20 mouse cellular contexts compared by ENCODE assay signal in genomic region chr6:113695203-113695602, GRCm38 (mm10). TPM values are rescaled to one million over a fixed set of nuclear protein-coding genes. Genes with fewer than 3 reads are reported as not detected.
DNase-seq lines count a peak whose midpoint lies in the region; ATAC-seq and TF ChIP-seq lines count a peak whose summit lies in the region.
"Had no signal": no experiment of that assay in that cellular context is flagged by ENCODE, and none has a peak within 500 bp of the region (broad histone marks: within the 10 kb centered on the region; RNA-seq: fewer than 3 reads in every experiment).

No protein-coding gene starts in this region.

- H3K4me3 ChIP-seq in liver, adult 2 months (ENCODE audit: insufficient read depth, low read depth, low read length) = no peak overlapping the region
- no peak overlapping the region for H3K4me3 ChIP-seq in bone marrow, adult 2 months (replicated peaks; ENCODE audit: control insufficient read depth, low read depth, low read length)
- H3K4me3 ChIP-seq in liver, embryonic 11.5 days (ENCODE audit: low read depth, low read length) = no peak overlapping the region
- no peak overlapping the region for H3K4me3 ChIP-seq in myocyte
- H3K4me3 ChIP-seq: forebrain, embryonic 13.5 days; hindbrain, embryonic 15.5 days; kidney, embryonic 15.5 days; lung, embryonic 15.5 days; neural tube, embryonic 12.5 days had no signal

- WGBS in liver, adult 2 months = 22% methylated on average over 1 of the region's 1 CpGs
- WGBS in bone marrow, adult 2 months = 49% methylated on average over 1 of the region's 1 CpGs
- WGBS in liver, embryonic 11.5 days = 33% methylated on average over 1 of the region's 1 CpGs

- peaks cover 16% of the 10 kb centered on the region for H3K36me3 ChIP-seq in liver, adult 2 months (ENCODE audit: control insufficient read depth, insufficient read depth, low read length)
- peaks cover 4% of the 10 kb centered on the region; the same call in 1 of the 2 replicates for H3K36me3 ChIP-seq in liver, embryonic 11.5 days (ENCODE audit: control insufficient read depth, insufficient read depth, low read length)
- H3K36me3 ChIP-seq in myocyte (ENCODE audit: control insufficient read depth, insufficient read depth) = no peaks in the 10 kb centered on the region

- ATAC-seq in liver, embryonic 11.5 days (replicated peaks; ENCODE audit: low FRiP score) = no peak
- ATAC-seq: forebrain, embryonic 13.5 days had no signal

- no peaks in the 10 kb centered on the region for H3K27me3 ChIP-seq in liver, adult 2 months (ENCODE audit: control insufficient read depth, insufficient read depth, low read length)
- no peaks in the 10 kb centered on the region for H3K27me3 ChIP-seq in liver, embryonic 11.5 days (replicated peaks; ENCODE audit: control insufficient read depth, insufficient read depth, low read length)
- no peaks in the 10 kb centered on the region for H3K27me3 ChIP-seq in myocyte (ENCODE audit: control insufficient read depth, insufficient read depth, insufficient read length)
- H3K27me3 ChIP-seq: forebrain, embryonic 13.5 days; heart, embryonic 13.5 days; hindbrain, embryonic 15.5 days; kidney, embryonic 15.5 days; lung, embryonic 15.5 days; megakaryocyte, embryonic 14.5 days; neural tube, embryonic 12.5 days had no signal

- H3K27ac ChIP-seq in liver, adult 2 months (replicated peaks; ENCODE audit: insufficient read depth, low read depth, low read length) = peak overlapping the region; percentile 86; the same call in 1 of the 2 replicates
- H3K27ac ChIP-seq in bone marrow, adult 2 months (ENCODE audit: control insufficient read depth, insufficient read depth, low read depth, low read length, poor library complexity) = 0 out of 2 replicates have a peak overlapping the region, but pooled peaks have one; percentile 28
- peak overlapping the region; percentile 97; the same call in 1 of the 2 replicates for H3K27ac ChIP-seq in liver, embryonic 11.5 days (ENCODE audit: low read depth, low read length)
- H3K27ac ChIP-seq: forebrain, embryonic 13.5 days; hindbrain, embryonic 15.5 days; neural tube, embryonic 12.5 days had no signal

- no peaks in the 10 kb centered on the region for H3K9me3 ChIP-seq in liver, embryonic 11.5 days (ENCODE audit: control insufficient read depth, low read length)
- H3K9me3 ChIP-seq: forebrain, embryonic 13.5 days; heart, embryonic 13.5 days; hindbrain, embryonic 15.5 days; kidney, embryonic 15.5 days; lung, embryonic 15.5 days; megakaryocyte, embryonic 14.5 days; neural tube, embryonic 12.5 days had no signal

- H3K4me1 ChIP-seq in liver, adult 2 months (ENCODE audit: control insufficient read depth, insufficient read depth, low read length) = peaks cover 16% of the 10 kb centered on the region
- H3K4me1 ChIP-seq in bone marrow, adult 2 months (ENCODE audit: control insufficient read depth, insufficient read depth, low read length) = peaks cover 10% of the 10 kb centered on the region
- peaks cover 54% of the 10 kb centered on the region for H3K4me1 ChIP-seq in liver, embryonic 11.5 days (replicated peaks; ENCODE audit: control insufficient read depth, insufficient read depth, low read length)

- H3K79me2 ChIP-seq in liver, adult 2 months (ENCODE audit: control insufficient read depth, insufficient read depth, low read length) = peaks cover 17% of the 10 kb centered on the region; the same call in 1 of the 2 replicates
- H3K79me2 ChIP-seq in myocyte (ENCODE audit: control insufficient read depth, insufficient read depth) = peaks cover 51% of the 10 kb centered on the region

- DNase-seq in liver, adult 2 months (ENCODE audit: extremely low read depth, low read depth, low spot score) = no peak
- no peak for DNase-seq in liver
- DNase-seq in liver, embryonic 11.5 days (ENCODE audit: low spot score) = no peak
- DNase-seq in embryo, embryonic 10 days (ENCODE audit: low spot score) = no peak
- DNase-seq in embryo, embryonic 11 days = no peak
- DNase-seq: cerebellum, adult 2 months; heart, postnatal 36 days; spleen, adult 18-20 months had no signal

- no peak for TF ChIP-seq POLR2A in liver, adult 2 months (IDR thresholded peaks at IDR 0.05; ENCODE audit: extremely low read depth, insufficient read depth, low read length)
- no peak for TF ChIP-seq POLR2A in bone marrow, adult 2 months (IDR thresholded peaks at IDR 0.05; ENCODE audit: borderline replicate concordance, control insufficient read depth, low read depth, low read length)
- TF ChIP-seq POLR2A in myocyte (IDR thresholded peaks at IDR 0.05; ENCODE audit: insufficient read length, low read depth) = no peak

- no peak for TF ChIP-seq CTCF in liver, adult 2 months (IDR thresholded peaks at IDR 0.05; ENCODE audit: low read depth, low read length)
- no peak for TF ChIP-seq CTCF in bone marrow, adult 2 months (IDR thresholded peaks at IDR 0.05; ENCODE audit: control insufficient read depth, insufficient read depth, low read length)

- no peak overlapping the region for H3K9ac ChIP-seq in liver, adult 2 months (ENCODE audit: low read depth, low read length)
- no peak overlapping the region; the same call in 1 of the 2 replicates for H3K9ac ChIP-seq in liver, embryonic 11.5 days (ENCODE audit: low read depth, low read length)
- H3K9ac ChIP-seq: forebrain, embryonic 13.5 days; kidney, embryonic 15.5 days; lung, embryonic 15.5 days had no signal

- peak overlapping the region; percentile 98; the same call in 1 of the 2 replicates for H3K4me2 ChIP-seq in liver, embryonic 11.5 days
- H3K4me2 ChIP-seq in myocyte (ENCODE audit: low read depth) = peak overlapping the region; percentile 85
- H3K4me2 ChIP-seq: forebrain, embryonic 13.5 days; kidney, embryonic 15.5 days had no signal

- no peak overlapping the region for H3ac ChIP-seq in myocyte (ENCODE audit: control insufficient read depth, insufficient read length)

TF ChIP-seq in myocyte, 11 proteins besides CTCF, POLR2A, EP300 and RAD21:
- no peak for TF ChIP-seq MYOD1 (IDR thresholded peaks at IDR 0.05; ENCODE audit: control insufficient read depth in 1 of 3, insufficient read length in 2 of 3, low read depth in 2 of 3)
- TF ChIP-seq MAX (IDR thresholded peaks at IDR 0.05; ENCODE audit: low read depth) = no peak
- TF ChIP-seq E2F4 (IDR thresholded peaks at IDR 0.05; ENCODE audit: insufficient read depth) = no peak
- TF ChIP-seq MYOG (IDR thresholded peaks at IDR 0.05; ENCODE audit: control insufficient read depth in 1 of 3, insufficient read depth in 1 of 3, insufficient read length in 2 of 3, low read depth in 2 of 3) = no peak
- TF ChIP-seq CEBPB (IDR thresholded peaks at IDR 0.05; ENCODE audit: insufficient read depth, poor library complexity, severe bottlenecking) = no peak
- no peak for TF ChIP-seq TCF3 (IDR thresholded peaks at IDR 0.05; ENCODE audit: insufficient read length, low read depth)
- no peak for TF ChIP-seq POLR2AphosphoS2 (IDR thresholded peaks at IDR 0.05; ENCODE audit: insufficient read length, low read depth)
- no peak for TF ChIP-seq TCF12 (IDR thresholded peaks at IDR 0.05; ENCODE audit: insufficient read depth, poor library complexity, severe bottlenecking)
- no peak for TF ChIP-seq SRF (IDR thresholded peaks at IDR 0.05; ENCODE audit: control insufficient read depth, insufficient read length, low read depth)
- no peak for TF ChIP-seq REST (IDR thresholded peaks at IDR 0.05; ENCODE audit: insufficient read depth, insufficient read length)
- no peak for TF ChIP-seq USF1 (IDR thresholded peaks at IDR 0.05; ENCODE audit: low read depth)

RNA-seq across cellular contexts. Expression of gene Tatdn2, which starts 1.6 kb away (rescaled TPM):
- total RNA-seq in liver, adult 2 months (2014; rRNA removed) = 15.0 and 19.9 TPM in 2 replicates
- polyA plus RNA-seq in liver, adult 2 months (2012; rRNA removed) = 15.6 and 16.7 TPM in 2 replicates
- polyA plus RNA-seq in bone marrow, adult 2 months (2011; ENCODE audit: insufficient read depth, insufficient read length, low replicate concordance, missing spikeins) = 61.3 and 112 TPM in 2 replicates
- polyA plus RNA-seq in liver, embryonic 11.5 days (2014; fragmentation: Nextera tagmentation; extraction: Ambion mirVana) = 1.2 TPM in 2 replicates
- polyA plus RNA-seq in myocyte (2012; fragmentation: generic; extraction: Trizol) = 21.0 TPM

RNA-seq across cellular contexts. Expression of gene Ghrl, which starts 24.5 kb away (rescaled TPM):
- not detected in 2 replicates for total RNA-seq in liver, adult 2 months (2014; rRNA removed)
- not detected in 2 replicates for polyA plus RNA-seq in liver, adult 2 months (2012; rRNA removed)
- polyA plus RNA-seq in bone marrow, adult 2 months (2011; ENCODE audit: insufficient read depth, insufficient read length, low replicate concordance, missing spikeins) = not detected in 2 replicates
- 0.45 TPM in 1 of 2 replicates, not detected in the other for polyA plus RNA-seq in liver, embryonic 11.5 days (2014; fragmentation: Nextera tagmentation; extraction: Ambion mirVana)
- polyA plus RNA-seq in myocyte (2012; fragmentation: generic; extraction: Trizol) = 0.35 TPM
- total RNA-seq: adrenal gland, adult 18-20 months; gastrocnemius, postnatal 4 days; heart, postnatal 36 days; midbrain, postnatal 0 days had no signal
- polyA plus RNA-seq: heart, embryonic 13.5 days; lung, embryonic 15.5 days; midbrain, postnatal 0 days; neural tube, embryonic 12.5 days had no signal

RNA-seq across cellular contexts. Expression of gene Sec13, which starts 45.3 kb away (rescaled TPM):
- 98.7 and 108 TPM in 2 replicates for total RNA-seq in liver, adult 2 months (2014; rRNA removed)
- polyA plus RNA-seq in liver, adult 2 months (2012; rRNA removed) = 86.2 and 88.2 TPM in 2 replicates
- polyA plus RNA-seq in bone marrow, adult 2 months (2011; ENCODE audit: insufficient read depth, insufficient read length, low replicate concordance, missing spikeins) = 33.7 and 56.3 TPM in 2 replicates
- polyA plus RNA-seq in liver, embryonic 11.5 days (2014; fragmentation: Nextera tagmentation; extraction: Ambion mirVana) = 236 and 241 TPM in 2 replicates
- polyA plus RNA-seq in myocyte (2012; fragmentation: generic; extraction: Trizol) = 229 TPM

RNA-seq across cellular contexts. Expression of gene Irak2, which starts 56.9 kb away (rescaled TPM):
- 18.2 and 20.7 TPM in 2 replicates for total RNA-seq in liver, adult 2 months (2014; rRNA removed)
- 30.8 and 36.1 TPM in 2 replicates for polyA plus RNA-seq in liver, adult 2 months (2012; rRNA removed)
- 10.0 and 11.9 TPM in 2 replicates for polyA plus RNA-seq in bone marrow, adult 2 months (2011; ENCODE audit: insufficient read depth, insufficient read length, low replicate concordance, missing spikeins)
- 14.1 and 14.8 TPM in 2 replicates for polyA plus RNA-seq in liver, embryonic 11.5 days (2014; fragmentation: Nextera tagmentation; extraction: Ambion mirVana)
- polyA plus RNA-seq in myocyte (2012; fragmentation: generic; extraction: Trizol) = 17.0 TPM

Comparison
In these comparisons a context has a peak if more than half of its experiments do, and no peak if none do; other contexts are left out.
1. H3K27ac ChIP-seq: peak in every context shown above with its lines; median percentile 97 in liver, embryonic 11.5 days; 86 in liver, adult 2 months; 28 in bone marrow, adult 2 months.